Mouse (Mus musculus): ENCODE results near the gene Usp39. TPM values are rescaled to one million over a fixed set of nuclear protein-coding genes. Genes with fewer than 3 reads are reported as not detected.

The Usp39 gene
- total RNA-seq, 2 experiments from 2014 or later, result 25.4 to 27.8 TPM

Other genes with a start within 250 kb of the Usp39 start
- 679 and 733 TPM in 2 replicates for gene St3gal5, start 247.6 kb downstream of the Usp39 start, total RNA-seq (2015; ENCODE audit: low replicate concordance)
- 965 and 998 TPM in 2 replicates for gene St3gal5, start 247.6 kb downstream of the Usp39 start, total RNA-seq (2017; ENCODE audit: low replicate concordance)
- not detected in 2 replicates for gene Atoh8, start 109.6 kb downstream of the Usp39 start, total RNA-seq (2015; ENCODE audit: low replicate concordance)
- gene Atoh8, start 109.6 kb downstream of the Usp39 start, total RNA-seq (2017; ENCODE audit: low replicate concordance), result not detected in 2 replicates
- not detected in 2 replicates for gene Sftpb, start 40.6 kb downstream of the Usp39 start, total RNA-seq (2015; ENCODE audit: low replicate concordance)
- 1.6 TPM in 1 of 2 replicates, not detected in the other for gene Sftpb, start 40.6 kb downstream of the Usp39 start, total RNA-seq (2017; ENCODE audit: low replicate concordance)
- gene 0610030E20Rik, start 2.1 kb upstream of the Usp39 start, total RNA-seq (2015; ENCODE audit: low replicate concordance), result 9.2 and 11.5 TPM in 2 replicates
- gene 0610030E20Rik, start 2.1 kb upstream of the Usp39 start, total RNA-seq (2017; ENCODE audit: low replicate concordance), result 8.8 and 15.0 TPM in 2 replicates
- 1.5 TPM in 1 of 2 replicates, not detected in the other for gene Tmem150a, start 10.3 kb upstream of the Usp39 start, total RNA-seq (2015; ENCODE audit: low replicate concordance)
- gene Tmem150a, start 10.3 kb upstream of the Usp39 start, total RNA-seq (2017; ENCODE audit: low replicate concordance), result 1.4 TPM in 1 of 2 replicates, not detected in the other
- gene Rnf181, start 21.8 kb upstream of the Usp39 start, total RNA-seq (2015; ENCODE audit: low replicate concordance), result 37.1 and 51.6 TPM in 2 replicates
- gene Rnf181, start 21.8 kb upstream of the Usp39 start, total RNA-seq (2017; ENCODE audit: low replicate concordance), result 44.0 and 47.3 TPM in 2 replicates
- 55.7 and 57.1 TPM in 2 replicates for gene Vamp5, start 35.3 kb upstream of the Usp39 start, total RNA-seq (2015; ENCODE audit: low replicate concordance)
- 9.5 and 21.2 TPM in 2 replicates for gene Vamp5, start 35.3 kb upstream of the Usp39 start, total RNA-seq (2017; ENCODE audit: low replicate concordance)
- 68.5 and 70.1 TPM in 2 replicates for gene Vamp8, start 45.5 kb upstream of the Usp39 start, total RNA-seq (2015; ENCODE audit: low replicate concordance)
- gene Vamp8, start 45.5 kb upstream of the Usp39 start, total RNA-seq (2017; ENCODE audit: low replicate concordance), result 91.4 and 102 TPM in 2 replicates
- 1.3 and 5.0 TPM in 2 replicates for gene Ggcx, start 69.1 kb upstream of the Usp39 start, total RNA-seq (2015; ENCODE audit: low replicate concordance)
- gene Ggcx, start 69.1 kb upstream of the Usp39 start, total RNA-seq (2017; ENCODE audit: low replicate concordance), result 0.85 and 2.1 TPM in 2 replicates
- gene Mat2a, start 94.4 kb upstream of the Usp39 start, total RNA-seq (2015; ENCODE audit: low replicate concordance), result 77.8 and 93.8 TPM in 2 replicates
- 44.9 and 67.3 TPM in 2 replicates for gene Mat2a, start 94.4 kb upstream of the Usp39 start, total RNA-seq (2017; ENCODE audit: low replicate concordance)
- gene Sh2d6, start 176.5 kb upstream of the Usp39 start, total RNA-seq (2015; ENCODE audit: low replicate concordance), result not detected in 2 replicates
- gene Sh2d6, start 176.5 kb upstream of the Usp39 start, total RNA-seq (2017; ENCODE audit: low replicate concordance), result not detected in 2 replicates
- gene Capg, start 199.2 kb upstream of the Usp39 start, total RNA-seq (2015; ENCODE audit: low replicate concordance), result 10.2 and 21.1 TPM in 2 replicates
- gene Capg, start 199.2 kb upstream of the Usp39 start, total RNA-seq (2017; ENCODE audit: low replicate concordance), result 22.2 and 29.0 TPM in 2 replicates

All from erythroblast, adult 5-6 weeks (primary cell).